Mouse (Mus musculus): ENCODE data around the gene Pnp. TPM values are rescaled to one million over a fixed set of nuclear protein-coding genes. Genes with fewer than 3 reads are reported as not detected.
A peak's percentile ranks its signal among the peaks of the same experiment; 100 is the strongest.
"Not testable (repeated sequence)": the region's sequence is repeated elsewhere in the genome, so short reads cannot be mapped to it uniquely, and the experiment has no call there.

Gene Pnp
- total RNA-seq, 2 experiments from 2014 or later: 4.6 to 6.8 TPM

DNA sequence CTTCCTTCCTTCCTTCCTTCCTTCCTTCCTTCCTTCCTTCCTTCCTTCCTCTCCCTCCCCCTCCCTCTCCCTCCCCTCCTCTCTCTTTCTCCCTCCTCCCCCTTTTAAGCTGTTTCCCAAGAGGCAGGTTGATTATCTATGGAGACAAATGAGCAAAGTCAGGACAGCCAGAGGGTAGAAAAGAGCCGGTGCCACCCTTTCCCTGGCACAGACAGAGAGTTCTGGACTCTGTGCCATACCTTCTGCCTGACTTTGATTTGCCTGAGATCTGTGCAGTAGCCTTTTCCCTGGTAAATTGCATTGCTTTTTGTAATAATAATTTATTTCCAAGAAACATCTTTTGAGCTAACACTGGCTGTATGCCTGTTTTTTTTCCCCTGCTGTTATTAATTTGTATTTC is 38.2 kb downstream of the Pnp start:
- intact Hi-C loops (cut with DNase I; ENCODE audit: low total_unique reads): no loop called here

DNA sequence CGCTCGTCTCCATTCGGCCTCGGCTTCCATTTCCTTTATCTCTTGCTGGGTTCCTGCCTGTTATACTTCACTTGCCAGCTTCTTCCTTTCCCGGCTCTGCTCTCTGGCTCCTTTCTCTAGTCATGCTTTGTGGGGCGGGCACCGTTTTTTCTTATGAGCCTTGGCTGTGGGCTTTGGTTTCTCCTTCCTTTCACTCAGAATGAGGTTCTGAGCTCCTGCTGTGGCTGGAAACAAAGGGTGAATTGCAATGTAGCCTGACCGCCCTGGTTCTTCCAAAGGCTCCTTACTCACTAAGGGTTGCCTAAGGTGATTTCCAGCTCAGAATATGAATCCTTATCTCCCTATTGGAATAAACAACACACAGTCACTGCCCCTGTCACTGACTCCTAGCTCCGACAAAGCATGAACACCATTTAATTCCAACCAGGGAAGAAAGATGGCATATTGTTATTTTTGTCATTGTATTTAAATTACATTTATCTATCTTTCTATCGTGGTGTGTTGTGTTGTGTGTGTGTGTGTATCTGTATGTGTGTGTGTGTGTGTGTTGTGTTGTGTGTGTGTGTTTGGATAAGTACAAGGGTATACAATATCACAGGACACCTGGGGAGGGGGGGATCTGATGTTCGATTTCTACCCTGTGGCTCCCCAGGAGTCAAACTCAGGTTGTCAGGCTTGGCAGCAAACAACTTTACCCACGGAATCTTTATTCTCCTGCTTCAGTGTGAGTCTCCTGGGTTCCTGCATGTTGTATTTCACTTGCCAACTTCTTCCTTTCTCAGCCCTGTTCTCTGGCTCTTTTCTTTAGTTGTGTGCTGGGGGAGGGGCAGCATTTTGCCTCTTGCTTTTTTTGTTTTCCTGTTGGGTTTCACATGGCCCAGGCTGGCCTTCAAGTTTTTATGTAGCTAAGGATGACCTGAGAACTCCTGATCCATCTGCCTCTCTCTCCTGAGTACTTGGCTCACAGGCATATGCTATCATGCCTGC is 39.0 kb downstream of the Pnp start:
- intact Hi-C loops (cut with DNase I; ENCODE audit: low total_unique reads): no loop called here
- no peak for DNase-seq

More for the DNA sequence above, 38.2 kb downstream of the Pnp start:
- DNase-seq: no peak

DNA sequence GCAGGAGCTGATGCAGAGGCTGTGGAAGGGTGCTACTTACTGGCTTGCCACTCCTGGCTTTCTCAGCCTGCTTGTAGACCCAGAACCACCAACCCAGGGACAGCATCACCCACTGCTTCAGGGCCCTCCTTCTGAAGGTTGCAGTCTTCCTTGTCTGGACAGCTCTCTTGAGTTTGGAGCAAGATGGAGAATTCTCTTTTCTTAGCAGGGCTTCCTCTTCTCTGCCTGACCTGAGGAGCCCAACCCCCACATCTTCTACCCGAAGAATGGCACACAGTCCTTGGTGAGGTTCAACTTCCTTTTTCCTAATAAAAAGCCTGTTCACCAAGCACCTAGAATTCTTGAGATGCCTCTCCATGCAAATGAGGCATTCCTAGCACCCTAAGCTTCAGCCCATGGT is 39.9 kb downstream of the Pnp start:
- intact Hi-C loops (cut with DNase I; ENCODE audit: low total_unique reads): no loop called here
- DNase-seq: no peak

DNA sequence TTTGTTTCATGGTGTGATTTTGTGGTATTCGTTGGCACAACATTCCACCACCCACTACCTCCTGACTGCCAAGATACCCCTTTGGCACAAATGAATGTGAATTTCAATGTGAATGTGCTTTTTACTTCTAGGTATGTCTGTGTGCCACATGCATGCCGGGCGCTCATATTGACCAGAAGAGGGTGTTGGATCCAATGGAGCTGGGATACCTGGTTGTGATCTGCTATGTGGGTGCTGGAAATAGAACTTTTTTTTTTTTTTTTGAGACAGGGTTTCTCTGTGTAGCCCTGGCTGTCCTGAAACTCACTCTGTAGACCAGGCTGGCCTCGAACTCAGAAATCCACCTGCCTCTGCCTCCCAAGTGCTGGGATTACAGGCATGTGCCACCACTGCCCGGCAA is 42.2 kb downstream of the Pnp start:
- intact Hi-C loops (cut with DNase I; ENCODE audit: low total_unique reads); DNase-seq: not testable (repeated sequence)

DNA sequence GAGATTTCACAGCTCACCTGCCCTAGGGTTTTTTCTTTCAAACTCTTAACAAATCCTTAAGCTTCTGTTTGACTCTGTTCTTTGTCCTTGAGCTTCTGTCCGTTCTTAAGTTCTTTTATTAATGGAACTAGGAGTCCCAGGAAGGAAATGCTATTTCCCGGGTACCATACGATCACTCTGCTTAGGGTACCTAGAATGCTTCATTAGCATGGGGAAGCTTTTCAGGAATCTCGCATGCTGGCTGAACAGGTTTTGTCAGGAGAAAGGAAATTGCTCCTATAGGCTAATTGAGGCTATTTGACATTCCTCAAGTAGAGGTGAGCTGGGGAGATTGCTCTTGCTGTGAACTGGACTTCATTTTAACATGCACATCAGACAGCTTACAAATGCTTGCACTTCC is 42.8 kb downstream of the Pnp start:
- intact Hi-C loops (cut with DNase I; ENCODE audit: low total_unique reads): no loop called here
- DNase-seq: no peak

DNA sequence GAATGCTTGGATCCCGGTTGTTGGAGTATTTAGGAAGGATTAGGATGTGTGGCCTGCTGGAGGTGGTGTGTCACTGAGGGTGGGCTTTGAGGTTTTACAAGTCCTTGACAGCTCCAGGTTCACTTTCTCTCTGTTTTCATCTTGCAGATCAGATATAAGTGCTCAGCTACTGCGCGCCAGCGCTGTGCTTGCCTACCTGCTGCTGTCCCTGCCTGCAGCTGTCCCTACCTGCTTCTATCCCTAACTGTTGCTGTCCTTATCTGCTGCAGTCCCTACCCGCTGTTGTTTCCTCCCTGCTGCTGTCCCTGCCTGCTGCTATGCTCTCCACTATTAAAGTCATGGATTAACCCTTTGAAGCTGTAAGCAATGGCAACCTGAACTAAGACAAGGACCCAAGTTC is 44.1 kb downstream of the Pnp start:
- intact Hi-C loops (cut with DNase I; ENCODE audit: low total_unique reads): no loop called here
- no peak for DNase-seq

DNA sequence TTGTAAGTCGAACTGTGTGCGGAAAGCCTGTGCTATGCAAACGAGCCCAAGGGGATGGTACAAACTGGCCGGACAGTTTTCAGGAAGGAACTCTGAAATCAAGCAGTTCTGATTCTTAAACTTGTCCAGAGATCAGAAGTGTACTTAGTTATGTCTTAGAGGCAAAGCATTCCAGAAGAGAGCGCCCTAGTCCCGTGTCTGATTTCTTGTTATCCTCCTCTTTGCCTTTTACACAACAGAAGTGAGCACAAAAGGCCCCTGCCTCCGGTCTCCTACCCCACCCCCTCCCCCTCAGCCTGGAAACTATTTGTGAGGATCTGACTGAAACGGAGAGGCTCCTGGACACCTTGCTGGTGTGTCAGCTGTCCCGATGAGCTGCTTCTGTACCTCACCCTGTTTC is 45.8 kb downstream of the Pnp start:
- no peak for DNase-seq
- intact Hi-C loops (cut with DNase I; ENCODE audit: low total_unique reads): no loop called here

DNA sequence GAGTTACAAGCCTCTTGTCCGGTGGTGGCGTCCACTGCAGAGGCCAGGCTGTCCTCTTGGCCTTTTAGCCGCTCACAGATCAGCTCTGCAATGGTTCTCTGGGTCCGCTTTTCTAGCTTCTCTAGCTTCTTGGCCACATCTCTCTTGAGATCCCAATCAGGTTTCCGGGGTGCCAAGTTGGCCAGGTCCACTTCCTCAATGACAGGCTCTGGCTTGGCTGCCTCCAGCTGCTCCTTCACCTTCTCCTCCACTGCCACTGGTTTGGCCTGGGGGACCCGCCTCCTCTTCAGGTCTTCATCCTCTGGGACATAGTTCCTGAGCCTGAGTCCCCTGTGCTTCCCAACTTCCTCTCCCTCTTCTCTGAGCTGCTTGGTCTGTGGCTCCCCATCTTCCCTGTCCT is 47.6 kb downstream of the Pnp start:
- intact Hi-C loops (cut with DNase I; ENCODE audit: low total_unique reads); DNase-seq: not testable (repeated sequence)

DNA sequence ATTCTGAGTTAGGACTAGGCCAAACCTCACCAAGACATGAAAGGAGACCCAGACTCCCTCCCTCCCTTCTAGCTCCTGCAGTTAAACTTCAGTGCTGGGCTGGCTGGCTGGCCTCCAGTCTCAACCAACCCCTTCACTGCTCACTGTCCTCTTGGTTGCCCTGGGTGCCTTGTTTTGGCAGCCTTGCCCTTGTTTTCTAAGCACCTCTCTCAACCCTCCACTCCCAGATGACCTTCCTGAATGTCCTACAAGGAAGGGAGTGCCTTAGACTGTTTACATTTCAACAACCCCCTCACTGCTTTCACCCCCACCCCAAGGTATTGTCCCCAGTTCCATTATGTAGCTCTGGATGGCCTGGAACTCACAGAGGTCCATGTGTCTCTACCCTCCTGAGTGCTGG is 48.7 kb downstream of the Pnp start:
- intact Hi-C loops (cut with DNase I; ENCODE audit: low total_unique reads): no loop called here
- no peak for DNase-seq

DNA sequence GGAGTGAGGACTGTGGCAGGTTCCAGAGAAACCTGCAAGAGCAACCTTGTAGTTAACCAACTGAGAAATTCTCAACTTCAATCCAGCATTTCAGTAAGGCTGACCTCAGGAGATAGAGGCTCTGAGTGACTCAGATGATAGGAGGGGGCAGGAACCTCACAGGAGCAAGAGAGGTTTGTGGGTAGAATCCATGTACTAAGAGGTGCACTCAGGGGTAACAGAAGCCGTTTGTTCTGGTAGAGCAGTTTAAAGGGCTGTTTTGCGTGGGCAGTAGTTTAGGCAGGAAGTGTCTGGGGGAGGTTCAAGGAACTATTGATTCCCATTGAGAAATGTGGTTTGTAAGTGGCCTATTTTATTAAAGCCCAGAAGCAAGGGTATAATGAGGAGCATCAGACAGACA is 50.3 kb downstream of the Pnp start:
- no peak for DNase-seq
- intact Hi-C loops (cut with DNase I; ENCODE audit: low total_unique reads): no loop called here

DNA sequence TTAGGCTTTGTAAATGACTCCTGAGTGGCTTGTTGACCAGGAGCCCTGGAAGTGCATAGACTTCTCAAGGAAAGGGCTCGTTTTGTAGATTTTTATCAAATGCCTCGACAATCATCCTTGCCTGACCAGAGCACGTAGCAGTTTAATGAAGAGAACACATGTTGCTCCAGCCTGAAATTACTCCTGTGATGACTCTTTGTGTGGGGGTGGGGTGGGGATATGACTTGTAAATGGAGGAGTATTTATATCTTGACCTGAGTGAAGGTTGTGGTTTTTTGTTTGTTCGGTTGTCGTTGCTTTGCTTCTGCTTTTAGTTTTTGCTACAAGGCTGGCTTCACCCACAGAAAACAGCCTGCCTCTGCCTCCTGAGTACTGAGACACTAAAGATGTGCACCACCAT is 51.0 kb downstream of the Pnp start:
- DNase-seq: no peak
- intact Hi-C loops (cut with DNase I; ENCODE audit: low total_unique reads): no loop called here

DNA sequence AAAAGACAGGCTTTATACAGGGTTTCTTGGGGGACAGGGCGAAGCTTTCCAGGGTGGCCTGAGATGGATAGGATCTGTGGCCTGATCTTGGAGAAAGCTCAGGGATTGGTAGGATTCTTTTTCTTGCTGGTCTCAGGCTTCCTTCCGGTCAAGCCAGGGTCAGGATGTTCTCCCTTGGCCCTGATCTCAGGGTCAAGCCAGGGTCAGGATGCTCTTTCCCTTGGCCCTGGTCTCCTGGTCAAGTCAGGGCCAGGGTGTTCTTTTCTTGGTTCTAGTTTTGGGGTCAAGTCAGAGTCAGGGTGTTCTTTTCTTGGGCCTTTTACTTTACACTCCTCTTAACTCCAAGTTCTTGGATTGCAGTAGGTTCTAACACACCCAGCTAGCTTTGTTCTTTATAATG is 56.8 kb downstream of the Pnp start:
- intact Hi-C loops (cut with DNase I; ENCODE audit: low total_unique reads): no loop called here
- no peak for DNase-seq

DNA sequence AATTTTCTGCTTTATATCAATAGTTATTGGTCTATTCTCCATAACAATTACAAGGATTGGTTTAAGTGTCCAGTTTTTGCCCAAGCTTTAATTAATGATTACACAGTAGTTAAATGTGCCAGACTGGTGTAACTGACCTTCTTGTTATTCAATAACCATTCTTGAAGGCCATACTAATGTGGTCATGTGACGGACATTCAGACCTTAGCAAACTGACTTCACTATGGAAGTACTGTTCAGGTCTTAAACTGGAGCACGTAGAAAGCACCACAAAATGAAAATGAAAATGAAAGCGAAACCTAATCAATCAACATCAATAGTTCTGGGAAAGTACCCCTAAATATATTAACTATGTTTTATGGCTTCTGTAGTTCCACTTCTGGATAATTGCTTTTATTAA is 60.2 kb downstream of the Pnp start:
- intact Hi-C loops (cut with DNase I; ENCODE audit: low total_unique reads): no loop called here
- DNase-seq: no peak

DNA sequence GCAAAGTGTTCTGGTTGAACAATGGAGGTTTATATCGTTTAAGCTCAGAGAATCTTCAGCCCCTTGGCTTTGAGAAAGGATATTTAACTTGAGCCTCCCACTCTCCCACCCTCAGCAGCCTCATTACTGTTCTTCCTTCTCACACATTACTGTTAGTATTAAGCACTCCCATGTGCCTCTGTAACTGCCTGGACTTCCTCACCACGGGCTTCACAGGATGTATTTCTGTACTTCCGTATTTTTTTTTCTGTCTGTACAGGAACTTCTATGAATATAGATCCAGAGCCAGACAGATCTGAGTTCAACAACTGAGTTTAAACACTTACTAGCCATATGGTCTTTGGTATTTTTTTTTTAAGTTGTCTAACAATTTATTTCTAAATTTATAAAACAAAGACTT is 66.2 kb downstream of the Pnp start:
- intact Hi-C loops (cut with DNase I; ENCODE audit: low total_unique reads): no loop called here
- no peak for DNase-seq

DNA sequence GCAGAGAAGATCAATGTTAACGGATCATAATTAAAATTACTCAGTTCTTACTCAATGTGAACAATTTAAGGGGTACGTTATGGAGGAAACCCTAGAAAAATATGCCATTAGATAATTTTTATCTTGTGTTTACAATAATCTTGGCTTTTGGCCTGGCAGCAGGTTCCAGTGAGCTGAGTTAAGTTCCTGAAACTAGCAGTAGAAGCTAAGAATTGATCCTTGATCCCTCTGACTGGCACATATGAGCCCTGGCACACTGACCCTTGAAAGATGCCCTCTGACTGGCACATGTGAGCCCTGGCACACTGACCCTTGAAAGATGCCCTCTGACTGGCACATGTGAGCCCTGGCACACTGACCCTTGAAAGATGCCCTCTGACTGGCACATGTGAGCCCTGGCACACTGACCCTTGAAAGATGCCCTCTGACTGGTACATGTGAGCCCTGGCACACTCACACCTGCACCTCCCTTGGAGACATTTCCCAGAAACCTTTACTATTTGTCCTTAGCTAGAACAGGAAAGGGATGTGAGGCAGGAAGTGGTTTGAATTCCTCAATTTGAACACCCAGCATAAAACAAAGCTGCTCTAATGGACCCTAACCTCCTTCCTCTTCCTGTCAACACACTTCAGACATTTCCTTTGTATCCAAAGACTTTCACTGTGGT is 67.3 kb downstream of the Pnp start:
- intact Hi-C loops (cut with DNase I; ENCODE audit: low total_unique reads): no loop called here
- DNase-seq: no peak

DNA sequence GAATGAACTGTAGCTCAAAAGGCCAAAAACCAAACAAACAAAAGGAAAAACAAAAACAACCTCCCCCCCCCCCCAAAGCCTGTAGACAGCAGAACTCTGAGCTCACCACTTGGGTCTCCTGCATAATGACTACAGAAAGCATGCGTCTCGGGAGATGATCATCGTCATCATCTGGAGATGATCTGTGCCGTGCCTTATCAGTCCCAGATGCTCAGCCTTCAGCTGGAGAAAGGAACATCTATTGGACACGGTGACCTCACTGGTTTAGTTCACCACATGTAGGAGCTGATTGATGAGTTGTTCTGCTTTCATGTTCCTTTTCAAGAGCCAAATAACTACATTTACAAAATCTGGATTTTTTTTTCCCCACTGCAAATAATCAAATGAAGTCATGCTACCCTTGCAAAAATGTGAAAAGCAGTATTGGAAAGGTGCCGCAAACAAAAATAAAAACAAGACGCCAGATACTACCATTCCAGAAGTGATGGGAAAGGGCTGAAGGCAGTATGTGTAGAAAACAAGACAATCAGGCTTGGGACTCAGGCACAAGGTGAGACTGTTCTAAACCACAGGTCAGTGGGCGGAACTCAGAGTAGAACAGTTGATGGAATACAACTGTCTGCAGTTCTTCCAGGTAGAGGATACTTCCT is 76.4 kb downstream of the Pnp start, which contains the start of gene Rnase10:
Gene Rnase10 (plus strand): TSS at position 600 of the 650 bp plus-strand sequence.
- DNase-seq: no peak
- intact Hi-C loops (cut with DNase I; ENCODE audit: low total_unique reads): no loop called here

DNA sequence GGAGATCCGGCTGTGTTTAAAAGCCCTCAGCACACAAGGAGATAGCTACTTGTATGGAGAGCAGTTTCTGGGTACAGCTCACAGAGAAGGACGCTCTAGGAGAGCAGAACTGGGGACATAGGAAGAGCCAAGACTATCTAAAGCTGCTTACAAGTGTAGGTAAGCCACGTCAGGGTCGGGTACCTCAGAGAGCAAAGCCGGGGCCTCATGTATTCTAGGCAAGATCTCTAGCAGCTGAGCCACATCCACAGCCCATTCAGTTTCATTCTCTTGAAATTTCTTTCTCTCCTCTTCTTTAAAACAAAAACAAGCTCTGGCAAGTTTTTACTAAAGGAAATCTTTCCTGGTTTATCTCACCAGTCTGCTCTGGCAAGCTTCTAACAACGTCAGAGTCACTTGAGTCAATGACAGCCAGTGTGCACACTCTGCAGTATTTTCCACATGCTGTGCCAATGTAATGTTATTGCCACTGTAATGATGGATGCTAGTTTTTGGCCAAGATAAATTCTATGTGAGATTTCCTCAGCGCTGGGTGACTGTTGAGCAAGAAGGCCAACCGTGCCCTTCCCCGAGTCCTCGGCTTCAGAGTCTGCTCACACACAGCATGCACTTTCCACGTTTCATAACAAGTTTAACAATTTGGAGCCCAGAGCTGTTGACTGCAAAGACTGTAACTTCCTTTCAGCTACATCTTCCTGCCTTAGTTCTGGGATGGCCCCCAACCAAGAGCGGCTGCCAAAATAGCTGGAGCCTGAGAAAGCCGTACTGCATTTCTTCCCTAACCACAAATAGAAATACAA is 77.2 kb downstream of the Pnp start:
- peak; percentile 72 for DNase-seq
- intact Hi-C loops (cut with DNase I; ENCODE audit: low total_unique reads): no loop called here

DNA sequence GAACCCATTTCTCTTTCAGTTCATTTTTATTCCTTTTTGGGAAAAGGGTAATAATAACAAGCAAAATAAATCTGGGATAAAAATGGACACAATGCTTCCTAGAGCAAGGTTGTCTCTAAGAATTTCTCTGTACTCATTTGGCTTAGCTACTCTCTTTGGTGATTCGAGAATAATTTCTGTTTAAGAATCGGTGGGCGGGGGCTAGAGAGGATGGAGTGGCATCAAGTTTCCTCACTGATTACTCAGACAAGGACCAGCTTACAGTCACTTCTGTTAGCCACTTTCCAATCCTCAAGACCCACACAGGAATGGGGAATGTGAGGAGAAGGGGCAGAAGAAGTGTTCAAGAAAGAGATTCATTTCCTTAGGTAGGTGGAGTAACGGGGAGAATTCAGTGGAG is 77.9 kb downstream of the Pnp start:
- intact Hi-C loops (cut with DNase I; ENCODE audit: low total_unique reads): no loop called here

DNA sequence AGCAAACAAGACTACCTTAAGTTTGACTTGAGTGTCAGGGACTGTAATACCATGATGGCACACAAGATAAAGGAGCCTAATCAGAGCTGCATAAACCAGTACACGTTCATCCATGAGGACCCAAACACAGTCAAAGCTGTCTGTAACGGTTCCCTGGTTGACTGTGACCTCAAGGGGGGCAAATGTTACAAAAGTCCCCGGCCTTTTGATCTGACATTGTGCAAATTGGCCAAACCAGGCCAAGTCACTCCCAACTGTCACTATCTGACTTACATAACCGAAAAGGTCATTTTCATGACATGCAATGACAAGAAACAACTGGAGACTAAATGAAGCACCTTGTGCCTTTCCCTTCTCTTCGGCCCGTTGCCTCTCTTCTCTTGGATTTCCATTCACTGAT is 78.7 kb downstream of the Pnp start:
- DNase-seq: no peak
- intact Hi-C loops (cut with DNase I; ENCODE audit: low total_unique reads): no loop called here

More for the DNA sequence above, 77.9 kb downstream of the Pnp start:
- no peak for DNase-seq

DNA sequence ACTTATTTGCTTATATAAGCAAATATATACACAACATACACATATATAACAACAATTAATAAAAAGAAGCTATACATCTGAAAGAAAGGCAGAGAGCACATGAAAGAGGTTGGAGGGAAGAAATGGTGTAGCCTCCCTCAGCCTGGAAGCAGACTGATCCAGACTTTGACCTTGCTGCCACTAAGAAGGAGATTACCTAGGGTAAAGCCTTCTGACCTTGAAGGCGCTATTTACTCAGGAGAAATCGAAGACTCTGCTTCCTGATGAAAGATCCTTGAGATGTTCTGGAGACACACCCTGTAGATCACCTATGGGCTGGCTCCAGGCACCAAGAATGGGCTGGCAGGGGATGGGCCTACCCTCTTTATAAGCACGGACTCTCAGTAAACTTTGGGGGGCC is 83.8 kb downstream of the Pnp start:
- intact Hi-C loops (cut with DNase I; ENCODE audit: low total_unique reads); DNase-seq: not testable (repeated sequence)

Data from gastrocnemius, postnatal 14 days (tissue).